In the genomic region with DNA sequence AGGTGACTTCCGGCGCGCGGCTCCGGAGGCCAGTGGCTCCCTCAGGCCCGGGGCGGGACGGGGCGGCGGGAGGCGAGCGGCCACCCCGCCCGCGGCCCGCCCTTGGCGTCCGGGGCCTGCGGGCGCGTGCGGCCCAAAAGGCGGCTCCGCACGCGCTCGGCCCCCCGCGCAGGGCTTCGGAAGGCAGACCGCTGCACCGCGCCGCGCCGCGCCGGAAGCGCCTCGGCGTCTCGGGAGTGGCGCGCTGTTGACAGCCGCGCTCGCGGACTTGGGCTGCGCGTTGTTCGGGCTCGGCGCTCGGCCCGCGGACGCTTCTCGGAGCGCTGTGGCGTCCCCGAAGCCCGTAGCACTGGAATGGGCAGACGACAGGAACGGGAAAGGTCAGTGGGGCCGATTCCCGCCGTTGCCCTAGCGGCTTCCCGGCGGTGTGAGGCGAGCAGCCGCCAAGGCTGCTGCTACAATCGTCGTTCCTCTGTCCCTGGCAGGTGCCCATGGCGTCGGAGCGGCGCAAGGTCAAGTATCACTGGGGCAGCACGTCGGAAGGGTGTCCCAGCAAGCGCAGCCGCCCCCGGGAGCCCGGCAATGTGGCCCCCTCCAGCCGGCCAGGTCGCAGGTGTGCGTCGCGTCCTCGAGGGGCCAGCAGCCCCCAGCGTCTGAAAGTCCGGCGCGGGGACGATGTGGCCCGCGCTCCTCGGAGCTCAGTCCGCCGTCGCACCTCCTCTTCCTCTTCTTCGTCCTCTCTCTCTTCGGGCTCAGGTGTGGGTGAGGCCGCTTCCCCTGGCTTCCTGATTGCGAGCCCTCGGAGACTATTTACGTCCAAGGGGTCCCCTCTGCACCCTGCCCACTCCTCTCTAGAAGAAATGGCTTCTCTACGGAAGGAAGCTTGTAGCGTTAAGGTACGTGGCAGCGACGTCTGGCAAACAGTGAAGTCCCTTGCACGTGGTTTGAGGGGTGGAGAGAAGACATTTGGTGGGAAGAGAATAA, we compare ENCODE assay signal across 2 mouse cellular contexts.
TF ChIP-seq lines count a peak whose summit lies in the region.

No protein-coding gene starts in this region.

TF ChIP-seq in C2C12, 6 proteins besides CTCF, POLR2A, EP300 and RAD21:
- TF ChIP-seq FOSL1 (IDR thresholded peaks at IDR 0.05; ENCODE audit: insufficient read depth, low read length, poor library complexity, severe bottlenecking) = no peak
- TF ChIP-seq CEBPB (IDR thresholded peaks at IDR 0.05; ENCODE audit: low read depth) = no peak
- no peak for TF ChIP-seq MAX (IDR thresholded peaks at IDR 0.05)
- TF ChIP-seq MYOG (IDR thresholded peaks at IDR 0.05; ENCODE audit: control insufficient read depth, extremely low read depth, insufficient read length) = no peak
- no peak for TF ChIP-seq MYOD1 (IDR thresholded peaks at IDR 0.05; ENCODE audit: control insufficient read depth, insufficient read length, low read depth)
- no peak for TF ChIP-seq USF1 (IDR thresholded peaks at IDR 0.05; ENCODE audit: low read depth)

TF ChIP-seq in MEL, 35 proteins besides CTCF, POLR2A, EP300 and RAD21:
- TF ChIP-seq BHLHE40 (IDR thresholded peaks at IDR 0.05; ENCODE audit: borderline replicate concordance, low read depth, low read length) = no peak
- peak; percentile 46; the same call in 1 of the 2 replicates for TF ChIP-seq MYC (IDR thresholded peaks at IDR 0.05; ENCODE audit: low read depth, low read length)
- TF ChIP-seq MAZ (IDR thresholded peaks at IDR 0.05; ENCODE audit: low read depth, low read length) = 0 out of 2 replicates have a peak, but pooled peaks have one; percentile 20
- 0 out of 2 replicates have a peak, but pooled peaks have one; percentile 2 for TF ChIP-seq NRF1 (IDR thresholded peaks at IDR 0.05; ENCODE audit: insufficient read depth, low read depth, low read length, poor library complexity, severe bottlenecking)
- TF ChIP-seq NELFE (IDR thresholded peaks at IDR 0.05; ENCODE audit: low read depth, low read length) = 0 out of 2 replicates have a peak, but pooled peaks have one; percentile 11
- TF ChIP-seq SIN3A (IDR thresholded peaks at IDR 0.05; ENCODE audit: low read length) = peak; percentile 62
- peak; percentile 94 for TF ChIP-seq MXI1 (IDR thresholded peaks at IDR 0.05; ENCODE audit: low read depth, low read length)
- no peak for TF ChIP-seq ZKSCAN1 (IDR thresholded peaks at IDR 0.05; ENCODE audit: low read depth, low read length)
- no peak for TF ChIP-seq JUND (IDR thresholded peaks at IDR 0.05; ENCODE audit: low read depth, low read length)
- 0 out of 2 replicates have a peak, but pooled peaks have one; percentile 9 for TF ChIP-seq TBP (IDR thresholded peaks at IDR 0.05; ENCODE audit: low read depth, low read length)
- peak; percentile 79 for TF ChIP-seq MAX (IDR thresholded peaks at IDR 0.05; ENCODE audit: low read length)
